Mouse (Mus musculus) gastrocnemius, adult 2 months (tissue): ENCODE results near the gene Slx4. TPM values are rescaled to one million over a fixed set of nuclear protein-coding genes. Genes with fewer than 3 reads are reported as not detected.
"Not testable (repeated sequence)": the region's sequence is repeated elsewhere in the genome, so short reads cannot be mapped to it uniquely, and the experiment has no call there.

Experiments used
- DNase-seq: peaks from one replicate; pipeline ENCODE4 v3.0.0; 2022
- H3K27ac ChIP-seq: fragments of 200-600 bp; 2 replicates; pipeline ENCODE4 v1.8.1; 2022; ENCODE audit warnings: mild to moderate bottlenecking
- H3K4me3 ChIP-seq: fragments of 200-600 bp; 2 replicates; pipeline ENCODE4 v1.8.1; 2022; ENCODE audit warnings: mild to moderate bottlenecking, moderate library complexity
- CTCF ChIP-seq: fragments of 200-600 bp; IDR thresholded peaks from 2 replicates; pipeline ENCODE4 v1.8.1; 2022; ENCODE audit warnings: antibody characterized with exemption, mild to moderate bottlenecking, moderate library complexity
- intact Hi-C: fragments of 180-260 bp; cut with DNase I; formaldehyde crosslinking; loops from one replicate; pipeline ENCODE4 v1.15.1; 2025
- total RNA-seq, 2 experiments: library from RNA; stranded (reverse); gene quantifications; 2 replicates each; pipeline ENCODE4 v1.2.3; 2021

Gene Slx4
- total RNA-seq, 2 experiments from 2014 or later: 8.1 to 10.0 TPM

- intact Hi-C loops: no loop called here
- Histone ChIP-seq H3K4me3 (no peak overlapping the region), H3K27ac (peak overlapping the region; percentile 53)
- no peak for TF ChIP-seq CTCF
- no peak for DNase-seq
These were observed 28.1 kb upstream of the Slx4 start for GRCm38 (mm10) chr16:4031441-4032274.

GRCm38 (mm10) chr16:4030501-4030900, 26.9 kb upstream of the Slx4 start:
- H3K4me3 ChIP-seq: no peak overlapping the region
- no peak for DNase-seq
- intact Hi-C loops: no loop called here
- TF ChIP-seq CTCF: no peak
- no peak overlapping the region for H3K27ac ChIP-seq

GRCm38 (mm10) chr16:4029371-4029841, 25.8 kb upstream of the Slx4 start:
- DNase-seq: no peak
- no peak overlapping the region for H3K4me3 ChIP-seq
- no peak overlapping the region for H3K27ac ChIP-seq
- intact Hi-C loops: no loop called here
- no peak for TF ChIP-seq CTCF

DNA sequence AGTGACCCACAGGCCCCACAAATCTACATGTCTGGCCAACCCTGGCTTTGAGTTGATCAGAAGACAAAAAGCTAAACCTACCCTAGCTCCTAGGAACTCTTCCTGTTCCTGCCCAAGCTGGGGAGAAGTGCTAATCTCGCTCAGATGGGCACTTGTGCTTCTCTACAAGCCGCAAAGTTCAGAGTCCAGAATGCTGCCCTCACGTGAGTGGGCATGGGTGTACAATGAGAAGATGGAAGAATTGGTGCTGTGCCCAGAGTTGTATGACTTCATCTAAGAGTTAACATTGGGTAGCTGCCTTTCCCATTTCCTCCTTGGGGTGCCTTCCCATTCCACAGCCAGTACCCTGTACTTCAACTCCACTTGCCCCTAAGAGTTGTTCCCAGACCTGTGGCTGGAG, 23.6 kb upstream of the Slx4 start:
- intact Hi-C loops: no loop called here

GRCm38 (mm10) chr16:4026672-4027071, 23.1 kb upstream of the Slx4 start:
- H3K27ac ChIP-seq: no peak overlapping the region
- no peak overlapping the region for H3K4me3 ChIP-seq
- DNase-seq: no peak
- no peak for TF ChIP-seq CTCF
- intact Hi-C loops: no loop called here

More for the DNA sequence above, 23.6 kb upstream of the Slx4 start:
- no peak for DNase-seq
- H3K27ac ChIP-seq: no peak overlapping the region
- no peak for TF ChIP-seq CTCF
- no peak overlapping the region for H3K4me3 ChIP-seq

DNA sequence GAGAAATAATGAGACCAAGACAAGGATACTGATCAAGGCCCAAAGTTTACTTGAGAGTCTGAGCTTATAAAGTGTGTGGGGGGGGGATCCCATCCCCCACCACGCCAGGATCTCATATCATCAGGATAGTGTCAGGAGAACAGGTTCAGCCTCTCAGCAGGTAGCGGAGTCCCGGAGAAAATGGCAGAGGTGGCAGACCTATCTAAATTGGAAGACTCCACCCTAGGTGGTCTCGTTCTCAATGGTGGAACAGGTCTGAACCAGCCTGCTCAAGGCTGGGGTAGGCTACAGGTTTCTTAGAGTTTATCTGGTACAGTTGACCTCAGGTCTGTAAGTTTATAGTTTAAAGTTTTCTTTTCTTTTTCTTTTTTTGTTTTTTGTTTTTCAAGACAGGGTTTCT, 19.1 kb upstream of the Slx4 start:
- no peak overlapping the region for H3K27ac ChIP-seq
- intact Hi-C loops: no loop called here
- TF ChIP-seq CTCF: no peak
- no peak for DNase-seq
- H3K4me3 ChIP-seq: no peak overlapping the region

GRCm38 (mm10) chr16:4021241-4021640, 17.7 kb upstream of the Slx4 start:
- DNase-seq: no peak
- no peak overlapping the region for H3K27ac ChIP-seq
- intact Hi-C loops: no loop called here
- no peak overlapping the region for H3K4me3 ChIP-seq
- no peak for TF ChIP-seq CTCF

- intact Hi-C loops, H3K4me3 ChIP-seq, DNase-seq, H3K27ac ChIP-seq: not testable (repeated sequence)
These were observed 13.9 kb upstream of the Slx4 start for GRCm38 (mm10) chr16:4017466-4017865.

DNA sequence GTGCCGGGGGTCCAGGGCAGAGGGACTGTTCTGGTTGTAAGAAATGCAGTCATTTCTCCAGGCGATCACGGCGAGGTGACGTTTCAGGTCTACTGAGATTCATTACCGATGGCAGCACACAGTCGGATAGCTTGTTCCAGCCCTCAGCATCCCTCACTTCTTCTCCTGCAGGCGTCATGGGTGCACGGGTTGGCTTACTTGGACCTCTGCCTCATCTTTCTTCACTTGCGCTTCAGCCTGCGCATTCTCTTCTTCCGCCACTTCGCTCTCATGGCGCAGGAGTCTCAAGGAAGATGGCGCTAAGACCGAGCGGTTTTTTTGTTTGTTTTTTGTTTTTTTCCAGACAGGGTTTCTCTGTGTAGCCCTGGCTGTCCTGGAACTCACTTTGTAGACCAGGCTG, 13.2 kb upstream of the Slx4 start:
- DNase-seq, intact Hi-C loops, H3K4me3 ChIP-seq, H3K27ac ChIP-seq: not testable (repeated sequence)

GRCm38 (mm10) chr16:4014040-4014668, 10.6 kb upstream of the Slx4 start:
- no peak overlapping the region for H3K4me3 ChIP-seq
- intact Hi-C loops: no loop called here
- no peak overlapping the region for H3K27ac ChIP-seq
- DNase-seq: no peak
- no peak for TF ChIP-seq CTCF

DNA sequence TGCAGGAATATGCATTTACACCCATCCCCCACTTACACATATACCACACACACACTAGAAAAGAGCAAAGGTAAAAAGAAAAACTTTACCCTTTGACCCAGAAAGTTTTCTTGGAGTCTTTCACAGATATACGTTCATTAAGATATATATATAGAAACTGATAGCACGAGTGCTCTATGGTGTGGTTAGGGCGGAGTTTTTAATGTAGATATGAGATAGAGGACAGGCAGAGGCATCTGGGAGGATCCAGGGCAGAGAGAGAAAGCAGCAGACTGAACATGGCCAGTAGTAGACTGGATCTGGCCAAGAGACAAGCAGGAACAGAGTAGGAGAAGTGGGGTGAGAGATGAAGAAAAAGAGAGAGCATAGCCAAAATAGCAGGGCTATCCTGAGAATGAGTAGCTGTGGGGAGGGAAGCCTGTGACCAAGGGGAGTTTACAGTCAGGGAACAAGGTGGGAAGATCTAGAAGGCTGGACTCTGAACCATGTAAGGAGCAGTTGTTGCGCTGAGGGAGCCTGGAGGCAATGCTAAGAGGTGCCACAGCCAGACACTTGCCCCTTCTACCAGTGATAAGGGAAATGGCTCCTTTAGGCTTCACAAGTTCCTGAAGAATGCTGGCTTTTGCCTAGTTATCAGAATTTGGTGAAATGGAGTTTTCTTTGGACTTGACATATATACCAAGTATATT, 9.5 kb upstream of the Slx4 start:
- Histone ChIP-seq H3K27ac (no peak overlapping the region), H3K4me3 (no peak overlapping the region)
- no peak for TF ChIP-seq CTCF
- DNase-seq: no peak
- intact Hi-C loops: no loop called here

DNA sequence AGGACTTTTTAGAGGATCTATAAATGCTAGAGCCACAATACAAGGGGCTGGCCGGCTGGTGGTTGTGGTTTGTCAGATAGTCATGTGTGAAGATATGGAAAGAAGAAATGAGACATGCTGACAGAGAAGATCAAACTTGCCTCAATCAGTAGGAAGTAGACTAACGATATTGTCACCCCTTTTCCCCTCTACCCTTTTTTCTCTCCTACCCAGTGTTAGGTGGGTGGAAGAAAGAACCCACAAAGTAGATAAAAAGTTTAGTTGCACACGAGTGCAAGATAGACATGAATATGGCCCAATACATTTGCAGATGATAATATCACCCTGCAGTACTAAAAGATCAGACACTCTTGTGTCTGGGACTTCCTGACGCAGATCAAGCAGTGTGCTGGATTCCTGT, 15.2 kb downstream of the Slx4 start:
- intact Hi-C loops: no loop called here
- Histone ChIP-seq H3K27ac (no peak overlapping the region), H3K4me3 (no peak overlapping the region)
- no peak for TF ChIP-seq CTCF
- no peak for DNase-seq

DNA sequence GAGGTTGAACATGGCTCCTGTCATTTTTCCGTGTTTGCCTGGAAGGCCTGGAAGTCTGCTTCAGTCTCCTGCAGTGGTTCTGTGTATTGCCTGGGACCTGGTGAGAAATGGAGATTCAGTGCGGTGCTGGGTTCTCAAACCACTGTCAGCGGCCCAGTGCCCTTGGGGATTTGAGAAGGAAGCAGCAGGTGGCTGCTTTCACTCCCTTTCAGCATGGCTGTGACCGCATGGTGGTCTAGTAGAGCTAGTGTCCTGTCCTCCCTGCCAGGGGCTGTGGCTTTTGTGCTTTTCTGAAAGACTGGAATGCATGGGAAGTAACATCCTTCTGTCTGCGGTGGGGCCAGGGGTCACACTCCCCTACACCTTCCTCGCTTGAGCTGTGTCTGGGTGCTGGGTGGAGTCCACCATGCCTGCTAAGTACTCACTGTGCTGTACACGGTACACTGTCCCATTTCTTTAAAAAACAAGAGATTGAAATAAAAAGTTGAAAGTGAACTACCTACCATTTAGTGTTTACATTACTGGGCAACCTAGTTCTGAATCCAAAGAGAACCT, 20.3 kb downstream of the Slx4 start:
- no peak overlapping the region for H3K4me3 ChIP-seq
- DNase-seq: no peak
- no peak overlapping the region for H3K27ac ChIP-seq
- TF ChIP-seq CTCF: no peak
- intact Hi-C loops: no loop called here
